Mouse (Mus musculus): Measurements from ENCODE around the gene C1ql2.

C1ql2 gene

DNA sequence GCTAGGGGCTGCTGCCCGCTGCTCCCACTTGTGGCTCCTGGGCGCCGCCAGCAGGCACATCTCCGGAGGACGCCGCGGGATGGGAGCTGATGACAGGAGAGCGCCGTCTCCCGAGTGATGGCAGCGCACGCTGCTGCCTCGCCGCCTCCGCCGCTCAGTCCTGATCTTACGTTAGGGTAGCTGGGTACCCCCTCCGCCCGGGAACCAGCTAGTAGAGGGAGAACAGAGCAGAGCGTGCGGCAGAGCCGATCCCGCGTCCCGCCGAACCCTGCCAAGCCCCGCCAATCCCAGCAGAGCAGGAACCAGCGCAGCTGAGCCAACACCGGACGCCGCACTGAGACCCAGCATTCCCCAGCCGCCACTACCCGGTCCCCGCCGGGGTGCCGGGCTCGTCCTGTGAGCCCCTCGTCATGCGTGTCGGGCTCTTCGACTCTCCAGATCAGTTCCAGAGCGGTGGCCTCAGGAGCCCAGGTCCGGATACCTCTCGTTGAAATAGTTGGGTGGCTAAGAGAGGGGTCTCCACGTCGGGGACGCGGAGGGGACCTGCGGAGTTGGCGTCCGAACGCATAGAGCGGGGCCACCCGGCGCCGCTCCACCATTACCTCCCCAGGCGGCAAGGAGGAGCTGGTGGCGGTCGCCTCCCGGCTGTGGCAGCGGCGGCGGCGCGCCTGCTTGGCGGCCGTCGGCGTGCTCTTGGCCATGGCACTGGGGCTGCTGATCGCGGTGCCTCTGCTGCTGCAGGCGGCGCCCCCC, at the start of gene C1ql2:
Gene C1ql2 (plus strand): TSS at position 164 of the 753 bp plus-strand sequence.
- no peak for DNase-seq

DNA sequence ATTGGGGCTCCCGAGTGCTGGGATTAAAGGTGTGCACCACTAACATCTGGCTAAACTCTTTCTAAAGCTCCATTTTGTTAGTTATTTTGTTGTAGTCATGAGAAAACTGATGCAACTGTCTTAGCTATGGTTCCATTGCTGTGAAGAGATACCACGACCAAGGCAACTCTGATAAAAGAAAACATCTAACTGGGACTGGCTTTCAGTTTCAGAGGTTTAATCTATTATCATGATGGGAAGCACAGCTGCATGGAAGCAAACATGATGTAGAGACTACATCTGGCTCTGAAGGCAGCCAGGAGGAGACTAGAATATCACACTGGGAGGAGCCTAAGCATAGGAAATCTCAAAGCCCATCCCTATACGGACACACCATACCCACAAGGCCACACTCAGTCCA, 48.7 kb upstream of the C1ql2 start:
- no peak for DNase-seq

DNA sequence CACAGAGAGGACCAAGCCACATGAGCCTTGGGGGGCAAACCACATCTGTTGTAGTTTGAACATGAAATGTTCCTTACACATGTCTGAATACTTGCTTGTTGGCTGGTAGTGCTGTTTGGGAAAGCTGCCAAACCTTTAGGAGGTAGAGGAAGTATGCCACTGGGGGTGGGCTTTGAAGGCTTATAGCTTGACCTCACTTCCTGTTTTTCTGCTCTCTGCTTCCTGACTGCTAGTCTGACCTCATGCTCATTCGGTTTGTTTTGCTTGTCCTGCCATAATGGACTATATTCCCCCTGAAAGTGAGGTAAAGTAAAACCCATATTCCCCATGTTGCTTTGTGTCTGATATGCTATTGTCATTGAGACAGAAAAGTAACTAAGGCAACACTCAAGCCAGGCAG, 46.6 kb upstream of the C1ql2 start:
- DNase-seq, result no peak

DNA sequence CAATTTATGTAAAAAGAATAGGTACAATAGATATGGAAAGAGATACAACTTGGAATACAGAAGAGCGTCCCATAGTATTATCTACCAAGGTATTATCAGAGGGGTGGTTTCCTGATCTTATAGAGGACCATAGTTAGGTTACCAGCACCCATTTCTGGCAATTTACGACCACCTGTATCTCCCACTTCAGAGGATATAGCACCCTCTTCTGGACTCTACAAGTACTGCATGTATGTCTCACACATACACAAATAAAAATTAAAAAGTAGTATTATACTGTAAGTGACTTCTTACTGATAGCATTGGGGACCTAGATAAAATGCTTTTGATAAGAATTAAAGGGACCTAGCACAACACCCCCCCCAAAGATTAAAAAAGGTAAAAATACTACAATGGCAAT, 43.4 kb upstream of the C1ql2 start:
- DNase-seq, result no peak

DNA sequence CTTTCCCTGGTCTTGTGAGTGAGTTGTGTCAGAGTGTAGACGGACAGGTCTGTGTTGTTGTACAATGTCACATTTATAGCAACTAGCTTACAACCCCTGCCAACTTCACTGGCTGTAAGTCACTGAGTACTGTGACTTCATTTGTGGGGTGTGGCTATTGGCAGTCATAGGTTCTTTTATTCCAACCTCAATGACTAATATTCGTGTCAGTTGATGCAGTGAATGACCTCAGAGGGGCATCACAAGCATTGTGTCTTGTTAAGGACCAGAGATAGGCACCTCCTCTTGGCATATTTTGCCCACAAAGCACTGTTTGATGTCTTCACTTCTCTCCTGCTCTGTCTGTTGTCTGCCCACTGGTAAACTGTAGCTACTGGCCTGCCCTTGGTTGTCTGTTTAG, 34.6 kb upstream of the C1ql2 start:
- no peak for DNase-seq

DNA sequence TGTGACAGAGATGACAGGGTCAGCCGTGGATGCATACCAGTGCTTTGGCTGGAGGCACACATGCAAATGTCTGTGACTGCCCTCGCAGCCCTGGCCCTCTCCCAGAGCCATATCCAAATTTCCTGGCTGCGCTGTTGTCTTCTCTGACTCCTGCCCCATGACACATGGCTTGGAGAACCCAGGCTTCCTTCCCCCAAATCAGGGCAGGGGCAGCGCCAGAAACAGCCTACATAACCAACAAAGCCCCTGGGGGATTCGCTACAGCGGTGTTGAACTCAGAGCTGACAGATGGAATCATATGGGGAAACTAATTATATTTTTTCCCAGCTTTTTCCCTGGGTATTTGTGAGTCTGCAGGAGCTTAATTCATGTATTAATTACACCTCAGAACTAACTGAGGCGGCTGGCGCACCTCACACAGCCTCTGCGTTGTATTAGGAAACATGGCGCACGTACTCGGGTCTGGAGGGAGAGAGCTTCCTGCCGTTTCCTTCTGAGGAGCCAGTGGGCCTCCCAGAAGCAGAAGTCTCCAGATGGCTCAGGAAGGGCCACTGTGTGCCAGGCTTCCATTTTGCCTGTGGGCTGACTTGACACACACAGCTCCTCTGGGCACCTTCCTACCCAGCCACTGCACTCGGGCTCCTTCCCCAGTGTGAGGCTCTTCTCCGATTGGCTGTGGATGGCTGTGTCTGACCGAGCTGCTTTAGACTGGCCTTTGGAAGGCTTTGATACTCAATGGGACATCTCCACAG, 18.9 kb upstream of the C1ql2 start:
- no peak for DNase-seq

DNA sequence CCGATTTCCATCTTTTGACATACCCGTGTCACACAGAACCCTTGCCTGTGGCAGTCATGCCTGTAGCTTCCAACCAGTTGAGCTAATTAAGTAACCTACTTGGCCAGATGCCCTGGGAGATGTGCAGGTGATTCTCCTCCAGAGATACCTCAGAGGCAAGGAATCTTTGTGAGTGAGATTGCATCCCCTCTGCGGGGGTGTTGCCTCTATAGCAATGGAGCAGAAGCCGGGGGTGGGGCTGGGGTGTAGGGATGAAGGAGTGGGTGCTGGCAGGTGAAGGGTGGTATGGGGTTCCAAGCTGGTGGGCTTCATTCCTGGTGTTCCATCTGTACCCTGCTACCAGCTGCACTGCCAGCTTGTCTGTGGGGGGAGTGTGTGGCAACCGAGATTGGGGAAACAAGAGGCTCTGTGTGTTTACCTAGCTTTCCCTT, 17.2 kb upstream of the C1ql2 start:
- no peak for DNase-seq

DNA sequence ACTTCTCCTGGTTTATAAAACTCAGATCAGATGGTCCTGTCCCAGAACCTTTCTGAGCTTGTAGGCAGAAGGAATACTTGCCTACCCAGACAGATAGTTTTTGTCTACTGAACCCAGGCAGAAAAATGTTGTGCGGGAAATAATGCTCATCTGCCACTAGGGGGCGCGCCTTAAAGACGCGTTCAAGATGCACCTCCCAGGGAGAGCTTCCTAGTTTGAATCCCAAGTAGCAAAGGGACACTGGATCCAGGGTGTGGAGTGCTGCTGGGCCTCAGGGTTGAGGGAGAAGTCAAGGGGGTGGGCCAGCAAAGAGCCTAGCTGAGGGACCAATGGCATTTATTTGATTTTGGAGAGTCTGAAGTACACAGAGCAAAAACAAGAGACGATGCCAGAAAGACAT, 12.7 kb upstream of the C1ql2 start:
- DNase-seq, result peak; percentile 52

DNA sequence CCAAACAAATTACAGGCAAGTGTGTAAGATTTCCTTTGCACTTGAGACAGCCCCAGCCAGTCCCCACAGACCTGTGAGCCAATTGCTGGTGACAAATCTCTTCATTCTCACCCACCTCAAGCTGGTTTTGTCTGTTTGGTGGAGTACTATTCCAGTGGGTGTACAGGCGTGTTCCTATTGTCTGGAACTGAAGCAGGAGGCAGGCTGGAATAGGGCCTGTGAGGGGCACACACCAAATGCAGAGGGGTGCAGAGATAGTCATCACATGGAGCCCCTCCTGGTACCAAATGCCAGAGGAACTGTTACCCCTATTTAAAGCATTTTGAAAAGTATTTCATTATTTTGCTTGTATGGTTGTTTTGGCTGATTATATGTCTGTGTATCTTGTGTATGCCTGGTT, 12.2 kb upstream of the C1ql2 start:
- DNase-seq, result no peak

DNA sequence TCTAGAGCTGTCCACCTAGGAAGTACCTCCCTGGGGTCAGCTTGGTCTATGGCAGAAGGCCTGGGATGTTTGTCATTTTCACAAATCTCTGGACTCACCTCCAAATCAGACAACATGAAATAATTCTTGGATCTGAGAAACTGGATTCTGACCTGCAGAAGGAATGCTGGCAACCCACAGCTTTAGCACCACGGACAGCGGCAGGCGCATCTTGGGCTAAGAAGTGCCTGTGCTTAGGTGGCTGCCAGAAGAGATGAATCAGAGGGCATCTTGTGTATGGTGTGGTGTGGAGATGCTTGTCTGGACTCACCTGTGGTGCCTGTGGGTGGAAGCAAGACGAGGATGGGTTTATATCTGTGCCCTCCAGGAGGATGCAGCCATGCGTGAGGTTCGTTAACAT, 8.5 kb upstream of the C1ql2 start:
- peak; percentile 57 for DNase-seq

DNA sequence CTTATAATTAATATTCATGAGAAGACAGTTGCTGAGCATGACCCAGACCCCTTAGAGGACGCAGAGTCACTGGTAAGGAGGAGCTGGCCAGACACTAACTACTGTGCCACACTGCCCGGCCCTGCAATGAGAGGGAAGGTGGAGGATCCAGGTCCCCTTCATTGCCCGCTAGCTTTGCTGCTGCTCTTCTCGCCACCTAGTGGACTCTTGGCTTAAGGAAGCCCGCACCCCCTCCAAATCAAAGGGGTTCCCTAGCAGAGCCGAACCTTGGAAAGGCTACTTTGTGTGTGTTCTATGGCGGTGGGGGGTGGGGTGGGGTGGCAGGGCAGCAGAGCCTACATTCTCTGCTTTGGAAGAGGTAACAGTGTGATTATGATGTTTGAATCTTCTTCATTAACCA, 2.4 kb upstream of the C1ql2 start:
- DNase-seq, result no peak

DNA sequence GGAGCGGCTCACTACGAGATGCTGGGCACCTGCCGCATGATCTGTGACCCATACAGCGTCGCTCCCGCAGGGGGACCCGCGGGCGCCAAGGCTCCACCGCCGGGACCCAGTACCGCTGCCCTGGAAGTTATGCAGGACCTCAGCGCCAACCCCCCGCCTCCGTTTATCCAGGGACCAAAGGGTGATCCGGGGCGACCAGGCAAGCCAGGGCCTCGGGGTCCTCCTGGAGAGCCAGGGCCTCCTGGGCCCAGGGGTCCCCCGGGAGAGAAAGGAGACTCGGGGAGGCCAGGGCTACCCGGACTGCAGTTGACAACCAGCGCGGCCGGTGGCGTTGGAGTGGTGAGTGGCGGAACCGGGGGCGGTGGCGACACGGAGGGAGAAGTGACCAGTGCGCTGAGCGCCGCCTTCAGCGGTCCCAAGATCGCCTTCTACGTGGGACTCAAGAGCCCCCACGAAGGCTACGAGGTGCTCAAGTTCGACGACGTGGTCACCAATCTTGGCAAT, 842 bp downstream of the C1ql2 start:
- DNase-seq, result no peak

DNA sequence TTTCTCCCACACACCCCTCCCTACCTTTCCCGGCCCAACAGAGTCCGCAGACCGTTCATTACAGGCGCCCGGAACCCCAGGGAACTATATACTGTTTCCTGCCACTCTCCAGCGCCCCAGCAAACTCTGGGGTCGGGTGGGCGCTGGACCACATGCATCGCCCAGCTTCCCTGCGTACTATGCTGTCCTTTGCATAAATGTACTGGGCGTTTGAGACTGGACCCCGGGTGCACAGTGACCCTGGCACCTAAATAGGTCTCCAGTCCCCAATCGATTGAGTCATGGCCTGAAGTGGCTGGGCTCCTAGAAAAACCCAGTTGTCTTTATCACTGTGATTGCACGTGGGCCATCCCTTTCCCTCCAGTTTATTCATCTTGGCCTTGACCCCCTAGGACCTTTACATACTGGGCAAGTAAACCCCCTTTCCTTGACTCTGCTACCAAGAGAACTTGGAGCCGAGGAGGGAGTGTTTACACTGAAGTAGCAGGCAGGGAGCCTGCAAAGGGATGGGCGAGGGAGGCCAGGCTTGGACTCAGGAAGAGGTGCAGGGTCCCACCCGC, 1.5 kb downstream of the C1ql2 start:
- no peak for DNase-seq

DNA sequence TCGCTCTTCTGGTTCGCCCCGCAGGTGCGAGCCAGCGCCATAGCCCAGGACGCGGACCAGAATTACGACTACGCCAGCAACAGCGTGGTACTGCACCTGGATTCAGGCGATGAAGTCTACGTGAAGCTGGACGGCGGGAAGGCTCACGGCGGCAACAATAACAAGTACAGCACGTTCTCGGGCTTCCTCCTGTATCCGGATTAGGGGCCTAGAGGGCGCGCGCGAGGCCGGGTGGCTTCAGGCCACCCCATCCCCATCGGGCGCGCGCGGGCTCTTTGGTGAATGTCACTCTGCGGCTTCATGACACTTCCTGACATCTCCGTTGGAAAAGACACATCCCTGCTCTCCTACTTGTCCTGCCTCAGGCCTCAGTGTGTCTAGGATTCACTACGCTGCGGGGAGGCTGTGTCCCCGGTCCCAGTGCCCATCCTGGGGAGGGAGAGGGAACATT, 2.0 kb downstream of the C1ql2 start:
- DNase-seq, result peak; percentile 33

DNA sequence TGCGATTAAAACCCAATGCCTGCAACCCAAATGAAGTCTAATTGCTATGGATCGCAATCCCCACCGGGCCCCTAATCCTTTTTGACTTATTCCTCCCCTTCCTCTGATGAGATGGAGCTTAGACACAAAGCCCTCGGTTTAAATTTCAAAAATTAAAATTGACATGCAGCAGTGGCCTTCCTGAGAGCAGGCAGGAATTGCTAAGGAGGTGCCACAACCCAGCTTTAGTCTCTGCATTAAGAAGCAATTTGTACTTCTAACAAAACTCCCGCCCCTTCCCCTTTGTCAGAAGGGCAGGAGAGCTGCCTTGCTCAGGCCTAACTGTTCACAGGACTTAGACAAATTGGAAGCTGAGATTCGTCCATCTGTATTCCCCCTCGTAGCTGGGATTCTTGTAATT, 4.6 kb downstream of the C1ql2 start:
- no peak for DNase-seq

DNA sequence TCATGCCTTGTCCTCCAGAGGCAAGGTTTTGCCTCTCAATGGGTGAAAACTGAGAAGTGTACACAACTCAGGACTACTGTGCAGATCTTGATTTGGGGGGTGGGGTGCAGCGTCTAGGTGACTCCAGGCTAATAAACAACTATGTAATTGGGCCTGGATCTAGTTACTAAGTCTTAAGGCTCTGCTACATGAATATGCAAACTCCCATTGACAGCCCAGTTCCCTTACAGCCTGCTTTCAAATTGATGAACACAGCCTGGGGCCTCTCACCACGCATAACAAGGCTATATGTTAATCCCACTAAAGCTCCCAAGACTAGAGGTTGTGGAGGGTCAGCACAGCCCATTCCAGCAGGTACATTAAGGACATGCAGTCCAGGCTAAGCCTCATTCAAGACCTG, 14.0 kb downstream of the C1ql2 start:
- no peak for DNase-seq

DNA sequence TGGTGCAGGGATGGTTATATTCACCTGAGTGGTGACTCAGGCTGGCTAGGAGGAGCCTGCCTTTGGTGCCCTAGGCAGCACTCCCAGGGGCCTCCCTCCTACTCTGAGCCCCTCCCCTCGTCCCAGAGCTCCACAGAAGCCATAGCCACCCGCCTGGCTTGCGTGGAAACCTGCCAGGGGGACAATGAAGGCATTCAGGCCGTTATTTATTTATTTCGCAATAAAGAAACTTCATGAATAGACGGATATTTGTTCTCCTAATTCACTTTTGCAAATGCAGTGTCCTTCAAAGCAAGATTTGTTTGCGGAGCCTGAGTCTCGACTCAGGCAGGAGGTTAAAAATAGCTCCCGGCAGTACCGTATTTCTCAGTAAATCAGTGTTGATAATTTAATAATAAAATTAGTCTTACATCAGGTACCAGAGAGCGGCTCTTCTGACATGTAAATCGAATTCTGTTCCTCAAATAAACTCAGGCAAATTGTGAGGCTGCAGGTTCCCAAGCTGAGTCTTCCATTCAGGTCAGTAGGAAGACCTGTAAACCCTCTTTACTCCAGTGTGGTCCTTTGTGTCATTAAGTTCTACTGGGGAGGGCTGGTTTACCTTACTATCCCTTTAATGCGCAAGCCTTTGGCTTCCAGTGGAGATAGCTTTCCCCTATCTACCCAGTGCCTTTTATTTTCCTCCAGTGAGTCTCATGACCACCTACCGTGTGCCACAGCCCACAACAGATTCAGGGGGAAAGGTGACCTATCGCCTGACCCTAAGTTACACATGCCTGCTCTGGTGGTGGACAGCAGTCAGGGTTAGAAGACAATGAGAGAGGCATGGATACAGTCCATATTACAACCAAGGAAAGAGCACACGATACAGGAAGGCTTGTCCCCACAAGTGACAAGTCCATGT, 17.2 kb downstream of the C1ql2 start:
- DNase-seq, result peak; percentile 72

DNA sequence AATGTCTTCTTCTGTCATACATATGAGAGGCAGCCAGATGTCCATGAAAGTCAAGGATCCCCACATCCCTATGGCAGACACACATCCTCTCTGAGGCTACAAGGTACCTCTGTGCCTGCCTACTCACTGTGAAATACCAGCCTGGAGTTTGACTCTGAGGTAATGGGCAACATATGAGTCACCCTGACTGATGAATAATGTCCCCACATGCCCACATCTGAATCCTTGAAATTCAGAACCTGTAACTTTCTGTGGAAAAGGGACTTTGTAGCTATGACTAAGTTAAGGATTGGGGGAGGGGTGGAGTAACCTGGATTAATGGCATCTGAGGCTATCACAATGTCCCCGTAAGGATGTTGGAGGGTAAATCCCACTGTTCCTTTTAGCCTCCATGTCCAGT, 23.3 kb downstream of the C1ql2 start:
- DNase-seq, result no peak

DNA sequence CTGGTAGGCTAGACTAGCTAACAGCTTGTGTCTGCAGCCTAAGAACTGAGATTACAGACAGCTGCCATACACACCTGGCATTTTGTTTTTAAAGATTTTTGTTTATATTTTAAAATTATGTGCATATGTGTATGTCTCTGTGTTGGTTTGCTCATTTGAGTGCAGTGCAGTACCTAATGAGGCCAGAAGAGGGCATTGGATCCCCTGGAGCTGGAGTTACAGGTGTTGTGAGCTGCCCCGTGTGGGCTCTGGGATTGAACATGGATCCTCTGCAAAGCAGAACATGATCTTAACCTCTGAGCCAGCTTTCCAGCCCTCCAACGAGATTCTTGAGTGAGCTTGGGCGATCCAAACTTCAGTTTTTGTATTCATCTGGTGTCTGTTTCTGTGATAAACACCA, 27.8 kb downstream of the C1ql2 start:
- no peak for DNase-seq

DNA sequence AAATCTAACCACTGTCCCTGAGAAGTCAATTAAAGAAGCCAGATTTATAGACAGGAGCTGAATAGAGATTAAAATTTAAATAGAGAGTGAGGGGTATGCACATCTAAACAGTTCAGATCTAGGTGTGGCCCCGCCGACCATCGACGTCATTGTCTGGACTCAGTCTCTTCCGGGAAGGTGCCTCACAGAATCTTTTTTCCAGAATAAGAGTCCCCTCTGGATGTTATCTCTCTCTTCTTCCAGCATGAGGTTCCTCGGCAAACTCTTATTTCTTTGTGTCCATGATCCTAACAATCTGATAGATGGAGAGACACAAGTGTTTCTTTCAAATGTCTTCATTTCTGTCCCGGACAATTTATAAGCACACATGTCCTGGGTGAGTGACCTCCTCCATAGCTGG, 33.7 kb downstream of the C1ql2 start:
- no peak for DNase-seq

DNA sequence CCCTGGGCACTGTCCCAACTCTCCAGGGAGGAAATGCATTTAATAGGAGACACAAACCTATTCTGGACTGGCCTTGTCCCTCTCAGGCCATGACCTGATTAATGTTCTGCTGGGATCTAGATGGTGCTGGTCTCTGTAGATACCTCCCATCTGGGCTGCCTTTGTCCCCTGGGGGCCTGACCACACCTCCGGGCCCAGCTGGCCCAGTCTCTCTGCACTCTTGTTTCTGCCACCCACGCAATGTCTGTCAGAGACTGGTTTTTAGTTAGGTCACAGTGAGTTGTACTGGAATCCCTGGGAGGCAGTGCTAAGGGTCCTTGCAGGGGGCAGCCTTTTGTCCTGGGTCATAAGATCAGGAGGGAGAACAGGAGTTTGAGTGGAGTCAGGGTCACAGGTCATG, 34.5 kb downstream of the C1ql2 start:
- DNase-seq, result no peak

DNA sequence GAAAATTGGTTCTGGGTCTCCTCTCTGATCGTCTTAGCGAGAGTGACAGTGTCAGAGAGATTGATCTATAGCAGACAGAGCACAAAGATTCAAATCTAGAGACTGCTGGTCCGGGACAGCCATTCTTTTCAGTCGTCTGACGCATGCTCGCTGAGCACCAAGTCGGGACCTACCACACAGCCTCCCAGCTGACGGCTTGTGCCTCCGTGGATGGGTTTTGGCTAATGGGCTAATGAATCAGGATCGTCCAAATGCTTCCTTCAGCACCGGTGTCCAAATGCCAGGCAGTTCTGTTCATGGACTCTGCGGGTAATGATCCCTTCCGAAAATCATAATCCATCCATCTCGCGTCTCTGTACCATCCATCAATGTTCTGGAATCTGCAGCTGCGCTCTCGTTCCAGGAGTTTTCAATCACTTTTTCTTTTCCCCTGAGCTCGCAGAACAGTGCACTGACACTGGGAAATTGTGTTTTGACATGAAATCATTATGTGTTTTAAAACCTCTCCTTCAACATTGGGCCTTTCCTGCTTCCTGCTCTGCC, 44.7 kb downstream of the C1ql2 start:
- no peak for DNase-seq

DNA sequence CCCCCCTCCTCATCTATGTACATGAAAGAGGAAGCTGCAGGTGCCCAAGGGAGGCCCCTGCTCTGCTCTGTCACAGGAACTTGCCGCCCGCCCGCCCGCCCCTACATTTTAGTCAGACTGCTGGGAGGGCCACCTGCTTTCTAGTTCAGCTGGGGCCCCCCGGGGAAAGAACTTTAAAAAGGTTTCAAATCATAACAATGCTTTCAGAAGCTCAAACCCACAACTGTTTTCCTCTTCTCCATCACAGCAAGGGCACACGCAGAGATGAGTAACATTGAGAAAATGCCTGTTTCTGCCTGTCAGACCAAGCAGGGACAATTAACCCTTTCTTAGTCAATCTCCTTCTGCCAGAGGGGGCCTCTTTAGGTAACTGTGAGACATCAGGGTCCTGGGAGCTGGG, 49.4 kb downstream of the C1ql2 start:
- no peak for DNase-seq
